Mouse (Mus musculus) lung, postnatal 0 days (tissue): ENCODE measurements at regions not wholly inside any gene's neighbourhood (a gene's known extent, or its start where the extent isn't known, plus 50 kb on each side); places are given as distances from the start of the nearest gene placed in this dataset.

ENCODE experiments used
- CTCF ChIP-seq: IDR thresholded peaks from 2 replicates; pipeline ENCODE4 v1.5.1; 2016; ENCODE audit warnings: antibody characterized with exemption, mild to moderate bottlenecking
- EP300 ChIP-seq: IDR thresholded peaks from 2 replicates; pipeline ENCODE4 v1.6.1; 2016; ENCODE audit warnings: antibody characterized with exemption, mild to moderate bottlenecking, control low read depth

GRCm38 (mm10) chr4:142381168-142381567 is 142.0 kb upstream of the Kazn start:
- TF ChIP-seq CTCF (no peak), EP300 (no peak)
